Mouse (Mus musculus): Measurements from ENCODE around the gene Adam17.

The Adam17 gene

GRCm38 (mm10) chr12:21353681-21354080 lies 19.8 kb downstream of the Adam17 start:
- DNase-seq (ENCODE audit: low spot score) = no peak

- no peak for DNase-seq (ENCODE audit: low spot score)
These were observed 23.1 kb downstream of the Adam17 start for GRCm38 (mm10) chr12:21350113-21350876.

- no peak for DNase-seq (ENCODE audit: low spot score)
These were observed 26.5 kb downstream of the Adam17 start for GRCm38 (mm10) chr12:21346972-21347371.

- no peak for DNase-seq (ENCODE audit: low spot score)
These were observed 32.8 kb downstream of the Adam17 start for GRCm38 (mm10) chr12:21340674-21341073.

GRCm38 (mm10) chr12:21337171-21337570 lies 36.3 kb downstream of the Adam17 start:
- no peak for DNase-seq (ENCODE audit: low spot score)

GRCm38 (mm10) chr12:21335869-21336268 lies 37.6 kb downstream of the Adam17 start:
- no peak for DNase-seq (ENCODE audit: low spot score)

GRCm38 (mm10) chr12:21333766-21334165 lies 39.7 kb downstream of the Adam17 start:
- no peak for DNase-seq (ENCODE audit: low spot score)

GRCm38 (mm10) chr12:21333021-21333420 lies 40.4 kb downstream of the Adam17 start:
- no peak for DNase-seq (ENCODE audit: low spot score)

GRCm38 (mm10) chr12:21331711-21332110 lies 41.7 kb downstream of the Adam17 start:
- DNase-seq (ENCODE audit: low spot score) = no peak

- no peak for DNase-seq (ENCODE audit: low spot score)
These were observed 42.4 kb downstream of the Adam17 start for GRCm38 (mm10) chr12:21330961-21331576.

GRCm38 (mm10) chr12:21329661-21330400 lies 43.6 kb downstream of the Adam17 start:
- DNase-seq (ENCODE audit: low spot score) = peak; percentile 25

GRCm38 (mm10) chr12:21326325-21326724 lies 47.1 kb downstream of the Adam17 start:
- DNase-seq (ENCODE audit: low spot score) = no peak

- no peak for DNase-seq (ENCODE audit: low spot score)
These were observed 48.2 kb downstream of the Adam17 start for GRCm38 (mm10) chr12:21325266-21325665.

- no peak for DNase-seq (ENCODE audit: low spot score)
These were observed 49.3 kb downstream of the Adam17 start for GRCm38 (mm10) chr12:21324101-21324500.

GRCm38 (mm10) chr12:21322856-21323255 lies 50.6 kb downstream of the Adam17 start:
- DNase-seq (ENCODE audit: low spot score) = no peak

GRCm38 (mm10) chr12:21322296-21322695 lies 51.1 kb downstream of the Adam17 start:
- DNase-seq (ENCODE audit: low spot score) = no peak

GRCm38 (mm10) chr12:21321170-21321569 lies 52.3 kb downstream of the Adam17 start:
- no peak for DNase-seq (ENCODE audit: low spot score)

GRCm38 (mm10) chr12:21320317-21320716 lies 53.1 kb downstream of the Adam17 start:
- peak; percentile 53 for DNase-seq (ENCODE audit: low spot score)

GRCm38 (mm10) chr12:21318143-21318895 lies 55.1 kb downstream of the Adam17 start:
- peak; percentile 53 for DNase-seq (ENCODE audit: low spot score)

- DNase-seq (ENCODE audit: low spot score) = no peak
These were observed 56.6 kb downstream of the Adam17 start for GRCm38 (mm10) chr12:21316869-21317265.

GRCm38 (mm10) chr12:21315923-21316868 lies 57.2 kb downstream of the Adam17 start, which contains the start of gene Iah1:
Iah1 (plus strand) TSS chr12:21316389.
- peak; percentile 86 for DNase-seq (ENCODE audit: low spot score)
